Mouse (Mus musculus) cerebellum, adult 9-11 months (tissue): ENCODE measurements around the gene Synpo2.

ENCODE experiments used
- DNase-seq: peaks from one replicate; pipeline ENCODE4 v3.0.0; 2022

Gene Synpo2

DNA sequence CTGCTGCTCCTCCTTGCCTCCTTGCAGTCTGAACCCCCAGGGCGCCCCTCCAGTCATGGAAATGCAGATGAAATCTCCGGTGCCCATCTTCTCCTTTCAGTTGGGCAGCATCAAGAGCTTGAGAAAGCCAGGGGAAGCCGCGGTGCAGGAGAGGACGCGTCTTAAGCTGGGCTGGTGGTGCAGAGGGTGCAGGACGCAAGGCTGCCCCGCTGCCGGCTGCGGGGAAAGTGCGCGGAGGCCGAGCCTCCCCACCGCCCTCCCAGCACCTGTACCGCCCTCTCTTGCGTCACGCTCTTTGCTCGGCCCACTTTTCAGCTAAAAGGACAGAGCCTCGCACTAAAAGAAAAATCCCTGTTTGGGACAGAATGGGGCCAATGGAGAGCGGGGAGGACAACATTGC, at the start of gene Synpo2:
Gene Synpo2, minus strand, starts transcription at position 229 of the 400 bp plus-strand sequence.
- peak; percentile 7 for DNase-seq

DNA sequence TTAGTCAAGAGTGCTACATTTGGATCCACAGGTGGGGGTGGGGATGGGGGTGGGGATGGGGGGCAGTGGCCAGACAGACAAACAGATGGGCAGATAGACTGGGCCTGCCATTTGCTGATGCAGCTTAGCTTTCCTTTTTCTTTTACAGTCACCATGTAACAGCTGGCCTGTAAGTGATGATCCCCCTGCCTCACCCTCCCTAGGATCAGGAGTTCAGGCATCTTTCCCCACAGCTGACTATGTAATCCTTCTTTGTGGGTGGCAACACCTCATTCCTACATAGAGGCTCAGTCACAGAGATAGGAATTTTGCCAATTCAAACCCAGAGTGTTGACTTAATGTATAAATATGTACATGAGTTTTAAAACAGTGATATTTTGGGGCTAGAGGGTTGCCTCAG, 49.7 kb upstream of the Synpo2 start:
- no peak for DNase-seq

DNA sequence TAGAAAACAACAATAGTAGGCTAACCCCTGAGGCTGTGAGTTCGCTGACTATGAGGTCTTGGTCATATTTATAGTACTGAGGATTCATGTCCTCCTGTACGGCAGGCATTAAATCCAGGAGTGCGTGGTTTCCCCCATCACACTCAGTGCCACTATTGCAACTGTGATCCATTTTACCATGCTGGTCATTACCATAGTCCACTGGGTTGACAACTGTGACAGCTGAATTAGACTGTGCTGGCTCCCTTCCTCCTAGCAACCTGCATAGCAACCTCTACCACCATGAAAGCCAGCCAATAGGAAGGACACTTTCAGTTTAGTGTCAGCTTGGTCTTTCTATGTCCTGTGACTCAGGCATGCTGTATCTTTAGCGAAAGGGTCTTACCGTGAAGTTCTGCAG, 48.3 kb upstream of the Synpo2 start:
- no peak for DNase-seq

DNA sequence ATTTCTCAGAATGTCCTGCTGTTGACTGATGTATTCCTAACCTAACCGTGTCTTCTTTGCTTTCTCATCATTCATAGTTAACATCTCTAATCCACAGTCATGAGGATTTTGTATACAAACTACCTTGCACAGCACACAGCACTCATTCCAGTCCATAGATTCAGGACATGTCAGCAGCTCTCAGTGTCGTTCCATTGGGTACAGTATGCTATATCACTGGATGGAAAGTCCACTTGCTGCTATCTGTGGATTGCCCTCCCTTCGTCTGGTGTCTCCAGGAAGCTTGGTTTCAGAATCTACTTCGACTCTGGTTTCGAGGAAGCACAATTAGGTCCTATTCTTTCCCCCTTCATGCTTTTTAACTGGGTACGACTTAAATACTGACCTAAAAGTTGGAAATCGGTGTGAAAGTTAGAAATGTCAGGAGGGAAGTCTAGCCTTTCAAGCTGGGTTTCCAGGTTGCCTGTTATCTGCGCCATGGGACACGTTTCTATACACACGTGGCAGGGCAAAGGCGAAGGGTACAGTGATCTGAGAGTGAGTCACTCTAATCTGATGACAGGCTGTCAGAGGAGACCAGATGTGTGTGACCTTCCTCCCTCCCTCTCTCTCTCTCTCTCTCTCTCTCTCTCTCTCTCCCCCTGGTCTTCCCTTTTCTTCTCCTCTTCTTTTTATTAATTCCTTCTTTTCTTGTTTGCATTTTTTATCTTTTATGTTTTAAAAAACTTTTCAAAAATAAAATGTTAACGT, 47.1 kb upstream of the Synpo2 start:
- no peak for DNase-seq

DNA sequence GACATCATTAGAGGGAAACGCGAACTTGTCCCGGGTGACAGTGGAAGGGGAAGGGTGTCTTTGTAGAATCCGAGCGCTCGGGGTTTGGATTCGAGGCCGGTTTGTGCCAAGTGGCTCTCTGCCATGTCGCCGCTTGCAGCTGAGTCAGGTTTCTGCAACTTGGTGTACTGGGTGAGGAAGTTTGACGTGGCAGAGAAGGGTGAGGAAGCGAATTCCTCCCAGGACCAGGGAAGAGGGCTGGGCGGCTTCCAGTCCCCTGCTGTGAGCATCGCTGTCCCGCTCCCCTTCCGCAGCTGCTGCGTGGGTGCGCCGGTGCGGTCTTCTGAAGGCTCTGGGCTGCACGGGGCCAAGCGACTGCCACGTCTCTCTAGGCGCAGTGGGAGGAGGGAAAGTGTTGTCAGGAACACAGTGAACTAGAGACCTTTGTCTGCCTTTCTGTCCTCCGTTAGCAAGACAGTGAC, 31.8 kb upstream of the Synpo2 start:
- peak; percentile 60 for DNase-seq

DNA sequence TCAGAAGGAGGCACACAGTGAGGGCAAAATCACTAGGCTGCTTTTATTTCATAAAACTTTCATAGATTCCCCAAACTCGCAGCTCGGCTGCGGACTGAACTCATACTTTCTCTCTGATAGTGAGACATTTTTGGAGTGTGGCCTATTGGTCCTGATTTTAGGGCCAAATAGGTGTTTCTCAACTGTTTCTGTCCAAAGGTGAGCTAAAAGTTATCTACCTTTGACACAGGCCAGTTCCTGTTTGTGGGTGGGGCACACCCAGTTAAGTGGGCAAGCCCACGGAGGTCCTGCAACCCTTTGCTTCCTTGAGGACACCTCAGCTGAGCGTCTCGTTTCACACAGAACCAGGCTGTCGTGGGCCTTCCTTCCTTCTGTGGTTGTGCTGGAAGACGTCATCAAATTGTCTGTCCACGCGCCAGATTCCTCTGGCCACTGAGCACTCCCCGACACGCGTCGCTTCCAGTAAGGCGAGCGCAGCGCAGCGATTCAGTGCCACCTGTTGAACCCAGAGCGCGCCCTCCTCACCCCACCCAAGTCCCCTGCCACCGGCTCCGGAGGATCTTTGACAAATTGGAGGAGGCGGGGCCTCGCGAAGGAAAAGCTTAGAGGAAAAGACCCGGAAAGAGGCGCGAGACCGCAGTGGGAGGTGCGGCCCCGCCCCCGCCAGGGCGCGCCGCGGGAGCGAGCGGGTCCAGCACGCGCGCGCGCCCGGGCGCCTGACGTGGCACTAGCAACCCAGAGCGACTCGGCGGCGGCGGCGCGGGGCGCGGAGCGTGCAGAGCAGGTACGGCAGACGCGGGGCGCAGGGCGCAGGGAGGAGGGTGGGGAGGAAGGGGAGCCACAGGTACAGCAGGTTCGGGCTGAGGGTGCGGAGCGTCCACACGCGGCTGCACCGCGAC, 31.1 kb upstream of the Synpo2 start, which contains the start of gene Sec24d:
Gene Sec24d, plus strand, starts transcription at position 703 of the 899 bp plus-strand sequence.
- DNase-seq: peak; percentile 76

DNA sequence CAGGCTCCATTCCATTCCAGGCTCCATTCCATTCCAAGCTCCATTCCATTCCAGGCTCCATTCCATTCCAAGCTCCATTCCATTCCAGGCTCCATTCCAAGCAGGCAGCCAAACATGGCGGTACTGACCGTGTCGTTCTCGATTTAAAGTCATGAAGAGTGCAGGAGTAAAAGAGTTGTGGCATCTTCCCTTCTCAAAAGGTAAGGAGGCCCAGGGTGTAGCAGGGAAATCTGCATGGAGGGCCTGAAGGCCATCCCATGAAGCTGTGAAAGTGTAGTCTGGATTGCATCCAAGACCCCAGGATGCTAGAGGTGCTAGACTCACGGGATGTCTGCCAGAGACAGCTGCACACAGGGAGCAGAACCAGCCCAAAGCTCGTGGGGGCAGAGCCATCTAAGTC, 28.8 kb upstream of the Synpo2 start:
- DNase-seq: peak; percentile 7

DNA sequence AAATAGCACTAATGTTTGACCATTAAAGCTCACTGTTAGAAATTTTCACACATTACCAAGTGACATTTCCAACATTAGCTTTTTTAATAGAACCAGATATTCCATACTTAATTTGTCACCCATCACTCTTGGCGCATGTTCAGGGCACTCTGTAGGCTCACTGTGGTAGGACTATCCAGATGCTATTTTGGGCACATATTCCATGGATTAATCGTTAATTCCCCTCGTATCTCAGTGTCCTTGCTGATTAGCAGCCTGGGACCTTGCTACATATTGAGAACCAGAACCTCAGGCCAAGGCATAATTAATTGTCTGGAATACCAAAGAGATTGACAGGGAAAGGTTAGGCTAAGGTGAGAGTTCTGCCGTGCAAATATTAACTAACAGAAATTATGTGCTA, 22.8 kb upstream of the Synpo2 start:
- DNase-seq: no peak

DNA sequence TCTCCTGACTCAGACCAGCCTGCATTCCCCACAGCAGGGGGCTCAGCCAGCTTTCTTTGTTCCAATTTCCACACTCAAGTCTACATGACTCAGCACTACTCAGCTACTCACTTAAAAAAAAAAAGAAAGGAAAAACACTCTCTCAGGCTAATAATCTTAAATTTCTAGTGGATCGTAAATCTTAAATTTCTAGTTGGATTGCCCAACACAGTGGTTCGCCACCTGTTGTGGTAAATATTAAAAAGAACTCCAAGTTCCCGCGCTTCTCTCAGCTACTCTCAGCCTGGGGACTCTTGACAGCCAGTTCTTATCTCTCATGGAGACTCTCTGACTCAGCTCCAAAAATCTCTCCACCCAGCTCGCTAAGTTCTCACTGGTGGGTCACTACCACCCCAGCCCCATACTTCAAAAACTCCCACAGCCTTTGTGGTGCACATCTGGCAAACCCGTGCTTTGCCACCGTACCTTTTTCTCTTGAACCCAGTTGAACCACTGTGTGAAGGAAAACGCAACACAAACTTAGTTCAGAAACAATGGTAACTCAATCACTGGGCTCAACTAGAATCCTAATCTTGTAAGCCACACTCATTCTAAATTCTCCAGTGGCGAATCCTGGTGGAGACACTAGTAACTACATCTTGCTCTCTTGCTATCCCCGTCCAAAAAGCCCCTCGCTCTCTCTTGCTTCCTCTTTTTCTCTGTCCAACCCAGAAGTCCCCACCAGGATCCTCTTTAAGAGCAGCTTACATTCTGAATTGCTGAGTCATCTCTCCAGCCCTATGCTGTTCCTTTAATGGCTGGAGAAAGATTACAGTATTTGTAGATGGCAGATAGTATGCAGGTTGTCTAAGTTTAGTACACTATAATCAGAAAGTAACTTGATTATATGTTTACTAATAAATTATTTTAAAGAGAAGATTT, 20.5 kb upstream of the Synpo2 start:
- DNase-seq: no peak

DNA sequence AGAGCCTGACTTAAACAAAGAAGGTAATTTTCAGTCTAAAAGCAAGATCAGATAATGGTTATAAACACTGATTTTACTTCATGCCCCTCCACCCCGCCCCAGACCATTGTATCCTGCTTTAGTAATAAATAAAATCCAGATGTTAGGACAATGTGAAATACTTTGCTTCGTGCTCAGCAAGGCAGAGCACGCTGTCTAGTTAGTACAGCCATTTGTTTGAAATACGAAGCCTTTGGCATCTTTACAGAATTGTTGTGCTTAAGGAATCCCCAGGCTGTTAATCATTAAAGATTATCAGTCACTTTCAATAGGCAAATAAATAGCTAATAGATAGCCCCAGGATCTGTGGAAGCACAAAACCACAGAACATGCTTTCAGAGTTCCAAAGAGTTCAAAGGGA, 9.7 kb upstream of the Synpo2 start:
- DNase-seq: no peak

DNA sequence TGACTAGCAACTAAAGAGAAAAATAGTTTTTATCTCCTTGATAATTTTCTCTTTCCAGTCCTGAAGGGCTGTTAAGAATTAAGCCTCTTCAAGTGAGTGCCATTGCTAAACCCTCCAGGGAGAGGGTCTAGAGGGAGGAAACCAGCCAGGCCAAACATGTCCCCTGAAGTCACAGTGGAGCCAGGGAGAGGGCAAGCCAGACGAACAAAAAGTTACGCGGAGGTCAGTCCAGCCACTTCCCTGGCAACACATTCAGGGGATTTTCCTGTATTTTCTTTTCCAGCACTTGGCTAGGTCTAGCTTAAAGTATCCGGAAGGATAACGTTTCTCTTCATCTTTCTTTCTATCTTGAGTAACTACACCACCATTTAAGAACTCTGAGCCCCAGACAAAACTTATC, 8.4 kb upstream of the Synpo2 start:
- no peak for DNase-seq

DNA sequence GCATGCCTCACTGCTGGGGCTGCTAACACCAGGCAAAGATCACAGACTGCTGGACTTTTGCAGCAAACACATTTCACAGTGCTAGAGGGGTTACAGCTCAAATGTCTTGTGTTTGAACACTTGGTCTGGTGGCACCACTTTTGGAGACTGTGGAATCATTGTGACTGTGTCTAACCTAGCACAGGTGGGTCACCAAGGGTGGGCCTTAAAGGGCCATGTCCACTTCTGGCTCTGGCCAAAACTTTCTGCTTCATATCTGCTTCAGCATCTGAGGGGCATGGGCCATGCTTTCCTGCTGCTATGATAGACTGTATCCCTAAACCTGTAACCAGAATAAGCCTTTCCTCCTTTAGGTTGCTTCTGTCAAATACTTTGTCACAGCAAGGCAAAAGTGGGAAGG, 1.5 kb upstream of the Synpo2 start:
- DNase-seq: no peak

DNA sequence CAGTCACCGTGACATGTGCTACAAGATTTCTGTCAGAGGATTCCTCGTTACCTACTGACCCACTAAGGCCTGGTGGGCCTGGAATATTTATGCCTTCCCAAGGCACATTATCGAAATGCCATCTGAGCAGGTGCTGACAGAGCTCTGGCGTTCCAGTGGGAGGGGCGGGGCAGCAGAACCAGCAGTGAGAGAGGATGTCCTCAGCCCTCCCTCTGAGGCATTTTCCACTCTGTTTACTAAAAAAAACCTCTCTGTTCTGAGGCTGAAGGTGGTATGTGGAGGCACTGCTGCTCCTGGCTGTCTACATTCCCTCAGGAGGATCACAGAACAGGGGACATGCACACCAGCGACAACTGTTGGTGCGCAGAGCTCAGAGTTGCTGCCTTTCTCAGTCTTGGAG, 1.1 kb upstream of the Synpo2 start:
- DNase-seq: no peak

DNA sequence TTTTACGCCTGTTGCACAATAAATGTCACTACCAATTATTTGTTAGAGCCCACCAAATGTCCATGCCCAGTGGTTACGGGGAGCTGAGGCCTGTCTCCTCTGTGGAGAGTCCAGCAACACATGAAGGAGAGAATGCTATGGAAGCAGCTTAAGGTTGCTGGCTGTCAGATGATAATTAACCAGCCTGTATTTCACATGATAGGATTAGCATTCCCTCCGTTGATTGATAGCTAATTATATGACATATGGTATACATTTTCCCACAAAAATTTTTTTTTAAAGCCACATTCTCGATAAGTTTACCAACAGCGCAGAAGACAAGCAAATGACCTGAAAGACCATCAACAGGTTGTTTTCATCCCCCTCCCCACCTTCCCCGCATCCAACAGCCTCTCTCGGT, 454 bp downstream of the Synpo2 start:
- no peak for DNase-seq

DNA sequence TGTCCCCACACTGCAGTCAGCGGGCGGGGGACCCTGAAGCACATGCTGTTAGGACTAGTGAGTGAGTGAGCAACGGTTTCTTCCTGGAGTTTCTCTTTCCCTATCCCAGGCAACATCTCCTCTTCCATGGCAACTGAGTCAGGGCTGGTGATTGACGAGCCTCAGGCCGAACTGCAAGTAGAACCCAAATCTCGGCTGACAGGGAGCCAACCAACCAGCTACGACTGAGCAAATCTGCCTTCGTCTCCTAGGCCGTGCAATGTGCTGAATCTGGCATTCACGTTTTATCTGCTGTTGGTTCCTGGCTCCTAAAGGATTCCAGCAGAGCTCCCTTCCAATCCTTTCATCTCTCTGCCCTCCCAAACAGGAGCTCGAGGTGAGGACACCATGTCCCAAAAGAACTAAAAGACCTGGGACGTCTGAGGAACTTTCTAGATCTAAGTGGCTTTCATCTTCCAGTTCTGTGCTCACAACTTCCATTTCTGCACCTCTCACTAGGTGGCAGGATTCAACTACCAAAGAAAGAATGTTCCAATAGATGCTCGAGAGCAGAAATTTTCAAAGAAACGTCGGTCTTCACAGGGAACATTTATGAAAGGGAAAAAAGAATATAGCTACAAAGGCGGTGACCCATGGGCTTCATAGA, 1.6 kb downstream of the Synpo2 start:
- no peak for DNase-seq

DNA sequence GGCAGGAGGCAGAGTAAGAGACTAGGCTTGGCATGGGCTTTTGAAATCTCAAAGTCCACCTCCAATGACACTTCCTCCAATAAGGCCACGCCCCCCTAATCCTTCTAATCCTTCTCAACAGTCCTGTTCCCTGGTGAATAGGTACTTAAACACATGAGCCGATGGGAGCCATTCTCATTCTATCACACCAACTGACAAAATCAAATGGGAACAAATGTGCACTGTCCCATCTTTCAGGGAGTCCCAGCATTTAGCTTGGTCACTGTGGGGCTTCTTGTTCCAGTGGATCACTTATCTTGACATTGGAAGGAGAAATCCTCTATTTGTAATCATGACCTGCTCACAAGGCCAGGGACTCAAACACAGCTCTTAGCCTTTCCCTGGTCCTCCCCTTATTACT, 4.3 kb downstream of the Synpo2 start:
- no peak for DNase-seq

DNA sequence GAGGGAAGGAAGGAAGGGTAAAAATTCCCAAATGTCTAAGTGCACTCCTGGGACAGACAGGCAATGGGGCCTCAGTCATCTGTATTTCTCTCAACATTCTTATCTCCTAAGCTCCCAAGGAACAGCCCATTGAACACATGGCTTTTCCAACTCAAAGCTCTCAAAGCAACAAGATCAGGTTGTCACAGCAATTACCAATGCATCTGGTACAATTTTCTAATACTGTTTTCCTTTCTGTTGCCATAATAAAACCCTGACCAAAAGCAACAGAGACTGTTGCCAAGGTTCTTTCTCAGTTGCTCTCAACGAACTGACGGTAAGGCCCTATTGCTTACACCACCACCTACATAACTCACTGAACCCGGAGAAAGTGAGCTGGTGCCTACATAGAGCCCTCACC, 8.7 kb downstream of the Synpo2 start:
- no peak for DNase-seq

DNA sequence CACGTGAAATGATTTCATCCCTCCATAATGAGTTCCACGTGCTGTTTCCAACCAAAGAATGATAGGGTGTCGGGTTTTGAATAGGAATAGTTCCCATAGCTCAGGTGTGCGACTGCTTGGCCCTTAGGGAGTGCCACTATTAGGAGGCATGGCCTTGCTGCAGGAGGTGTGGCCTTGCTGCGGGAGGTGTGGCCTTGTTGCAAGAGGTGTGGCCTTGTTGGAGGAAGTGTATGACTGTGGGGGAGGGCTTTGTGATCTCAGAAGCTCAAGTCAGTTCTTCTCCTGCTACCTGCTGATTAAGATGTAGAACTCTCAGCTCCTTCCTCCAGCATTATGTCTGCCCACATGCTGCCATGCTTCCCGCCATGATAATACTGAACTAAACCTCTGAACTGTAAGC, 17.3 kb downstream of the Synpo2 start:
- no peak for DNase-seq

DNA sequence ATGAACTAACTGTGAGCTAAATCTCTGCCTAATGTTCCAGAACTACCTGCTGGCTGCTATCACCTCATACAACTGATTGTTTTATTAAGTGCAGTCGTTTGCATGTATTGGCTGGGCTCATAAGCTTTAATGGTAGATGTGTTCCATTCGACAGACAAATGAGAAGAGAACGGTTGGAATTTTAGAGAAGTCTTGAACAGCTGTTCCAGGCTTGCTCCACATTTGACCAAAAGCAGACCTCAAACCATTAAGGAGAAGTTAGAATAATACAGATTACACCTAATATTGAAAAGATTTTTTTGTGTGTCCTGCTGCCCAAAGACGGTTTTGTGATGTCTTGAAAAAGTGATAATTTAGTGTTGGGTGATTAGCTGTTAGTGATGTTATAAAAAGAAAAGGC, 27.1 kb downstream of the Synpo2 start:
- DNase-seq: no peak

DNA sequence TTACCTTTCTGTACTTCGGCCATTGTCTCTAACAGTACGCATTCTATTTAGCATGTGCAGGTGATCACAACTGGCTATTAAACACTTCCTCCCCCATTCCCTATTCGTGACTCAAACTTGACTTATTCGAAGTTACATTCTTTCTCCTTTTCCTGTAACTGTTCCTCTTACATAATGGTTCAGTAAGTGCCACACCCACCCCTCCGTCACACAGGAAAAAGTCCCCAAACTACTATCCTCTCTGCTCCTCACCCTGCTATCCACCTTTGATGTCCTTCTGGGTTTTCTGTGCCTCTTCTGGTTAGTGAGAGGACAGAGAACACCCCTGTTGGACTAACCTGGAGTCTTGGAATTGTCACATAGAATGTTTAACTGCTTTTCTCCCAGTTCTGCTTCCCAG, 28.6 kb downstream of the Synpo2 start:
- DNase-seq: no peak

DNA sequence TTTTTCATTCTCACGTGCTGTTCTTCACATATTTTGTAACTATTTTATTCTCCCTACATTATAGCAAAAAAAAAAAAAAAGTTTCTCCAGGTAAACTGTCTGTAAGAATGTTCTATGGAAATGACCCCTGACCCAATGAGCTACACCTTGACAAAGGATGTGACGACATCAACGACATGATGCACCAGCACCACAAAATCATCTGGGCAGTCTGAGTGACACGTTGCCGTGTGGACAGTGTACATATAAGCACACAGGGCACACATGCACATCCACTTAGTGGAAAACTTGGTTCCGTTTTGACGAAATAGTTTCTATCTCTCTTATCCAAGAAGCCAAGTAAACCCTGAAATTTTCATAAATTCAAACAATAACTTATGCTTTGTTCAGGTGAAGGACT, 30.5 kb downstream of the Synpo2 start:
- DNase-seq: no peak

DNA sequence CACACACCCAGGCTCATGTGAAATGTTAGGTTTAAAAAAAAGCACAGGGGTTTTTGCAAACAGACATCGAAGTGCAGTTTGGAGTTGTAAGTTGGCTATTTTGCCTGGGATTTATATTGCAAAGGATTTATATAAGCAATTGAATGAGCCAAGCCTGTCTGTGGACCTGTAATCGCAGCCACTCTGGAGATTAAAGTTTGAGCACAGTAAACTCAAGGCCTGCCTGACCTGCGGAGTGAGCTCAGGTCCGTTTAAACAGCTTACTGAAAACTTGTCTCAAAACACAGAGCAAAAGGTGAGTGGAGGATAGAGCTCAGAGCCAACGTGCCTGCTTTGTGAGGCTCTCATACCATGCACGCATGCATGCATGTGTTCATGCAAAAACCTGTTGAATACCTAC, 30.9 kb downstream of the Synpo2 start:
- no peak for DNase-seq

DNA sequence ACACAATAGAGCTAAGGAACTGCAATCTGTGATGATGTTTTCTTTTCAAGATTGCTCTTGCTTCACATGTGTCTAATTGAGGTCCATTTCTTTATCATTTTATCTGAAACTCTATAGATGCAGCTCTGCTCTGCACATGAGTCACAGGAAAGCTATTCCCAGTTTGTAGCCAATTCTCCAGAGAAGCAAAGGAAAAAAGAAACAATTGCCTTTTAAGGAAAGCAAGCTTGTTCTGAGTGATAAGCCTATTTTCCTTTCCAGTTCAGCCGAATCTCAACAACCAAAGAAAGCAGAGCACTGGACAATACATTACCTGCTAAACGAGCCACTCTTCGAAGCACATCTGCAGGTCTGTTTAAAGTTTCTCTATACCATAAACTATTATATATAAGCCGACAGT, 31.3 kb downstream of the Synpo2 start:
- DNase-seq: no peak
